In genomic region chr17:73120545-73120944, GRCm38 (mm10) we compare ENCODE assay signal across 20 mouse cellular contexts. TPM values are rescaled to one million over a fixed set of nuclear protein-coding genes. Genes with fewer than 3 reads are reported as not detected.
DNase-seq lines count a peak whose midpoint lies in the region; ATAC-seq and TF ChIP-seq lines count a peak whose summit lies in the region.
"Had no signal": no experiment of that assay in that cellular context is flagged by ENCODE, and none has a peak within 500 bp of the region (broad histone marks: within the 10 kb centered on the region; RNA-seq: fewer than 3 reads in every experiment).

No protein-coding gene starts in this region.

- no peak overlapping the region for H3K9ac ChIP-seq in intestine, embryonic 14.5 days (ENCODE audit: low read length)
- H3K9ac ChIP-seq in intestine, postnatal 0 days (ENCODE audit: low read depth, low read length) = no peak overlapping the region
- no peak overlapping the region for H3K9ac ChIP-seq in lung, embryonic 16.5 days (ENCODE audit: low read length)
- H3K9ac ChIP-seq in forebrain, embryonic 16.5 days (replicated peaks; ENCODE audit: low read depth, low read length) = no peak overlapping the region
- H3K9ac ChIP-seq in stomach, embryonic 16.5 days (ENCODE audit: low read length) = no peak overlapping the region
- H3K9ac ChIP-seq: hindbrain, embryonic 14.5 days; limb, embryonic 12.5 days; liver, embryonic 14.5 days; midbrain, embryonic 13.5 days had no signal

- peak overlapping the region; percentile 69 for H3K27ac ChIP-seq in intestine, embryonic 14.5 days (ENCODE audit: low read depth)
- no peak overlapping the region; the same call in 1 of the 2 replicates for H3K27ac ChIP-seq in intestine, postnatal 0 days (ENCODE audit: low read depth, low read length)
- H3K27ac ChIP-seq in lung, embryonic 16.5 days (ENCODE audit: low read length) = peak overlapping the region; percentile 74; the same call in 1 of the 2 replicates
- H3K27ac ChIP-seq in forebrain, embryonic 16.5 days (ENCODE audit: low read length) = no peak overlapping the region
- peak overlapping the region; percentile 28; the same call in 1 of the 2 replicates for H3K27ac ChIP-seq in stomach, embryonic 16.5 days (ENCODE audit: low read length)
- H3K27ac ChIP-seq: heart, embryonic 10.5 days; hindbrain, embryonic 14.5 days; left cerebral cortex, adult 2 months; limb, embryonic 12.5 days; liver, embryonic 14.5 days; midbrain, embryonic 13.5 days had no signal

- TF ChIP-seq POLR2A in lung, adult 2 months (IDR thresholded peaks at IDR 0.05; ENCODE audit: borderline replicate concordance, extremely low read depth, low read depth, low read length) = no peak

- H3K9me3 ChIP-seq in intestine, embryonic 14.5 days (ENCODE audit: control insufficient read depth, low read length) = no peaks in the 10 kb centered on the region
- H3K9me3 ChIP-seq in intestine, postnatal 0 days (ENCODE audit: control insufficient read depth) = no peaks in the 10 kb centered on the region
- H3K9me3 ChIP-seq in lung, embryonic 16.5 days (ENCODE audit: control insufficient read depth, low read length) = no peaks in the 10 kb centered on the region
- H3K9me3 ChIP-seq in forebrain, embryonic 16.5 days (ENCODE audit: control insufficient read depth, low read length) = no peaks in the 10 kb centered on the region
- H3K9me3 ChIP-seq in stomach, embryonic 16.5 days (replicated peaks; ENCODE audit: control insufficient read depth, low read length) = no peaks in the 10 kb centered on the region
- H3K9me3 ChIP-seq: heart, embryonic 10.5 days; limb, embryonic 12.5 days; midbrain, embryonic 13.5 days had no signal

- 0 out of 2 replicates have a peak, but pooled peaks cover 7% of the 10 kb centered on the region for H3K4me1 ChIP-seq in intestine, embryonic 14.5 days (replicated peaks; ENCODE audit: control insufficient read depth, insufficient read depth, low read length)
- H3K4me1 ChIP-seq in intestine, postnatal 0 days (replicated peaks; ENCODE audit: control insufficient read depth, insufficient read depth, low read length) = no peaks in the 10 kb centered on the region; the same call in 1 of the 2 replicates
- no peaks in the 10 kb centered on the region; the same call in 1 of the 2 replicates for H3K4me1 ChIP-seq in lung, embryonic 16.5 days (replicated peaks; ENCODE audit: control insufficient read depth, insufficient read depth, low read length)
- H3K4me1 ChIP-seq in lung, adult 2 months (ENCODE audit: control insufficient read depth, insufficient read depth, low read length) = no peaks in the 10 kb centered on the region; the same call in 1 of the 2 replicates
- H3K4me1 ChIP-seq in forebrain, embryonic 16.5 days (replicated peaks; ENCODE audit: control insufficient read depth, insufficient read depth, low read length) = no peaks in the 10 kb centered on the region
- no peaks in the 10 kb centered on the region for H3K4me1 ChIP-seq in stomach, embryonic 16.5 days (ENCODE audit: control insufficient read depth, insufficient read depth, low read length)
- H3K4me1 ChIP-seq: limb, embryonic 12.5 days; midbrain, embryonic 13.5 days had no signal

- ATAC-seq in intestine, embryonic 14.5 days (replicated peaks; ENCODE audit: low FRiP score, low TSS enrichment, low read depth) = no peak
- ATAC-seq in intestine, postnatal 0 days = no peak
- ATAC-seq in lung, embryonic 16.5 days (ENCODE audit: low read depth) = peak; percentile 85
- peak; percentile 84 for ATAC-seq in forebrain, embryonic 16.5 days
- no peak for ATAC-seq in stomach, embryonic 16.5 days (ENCODE audit: insufficient read depth, low FRiP score)
- ATAC-seq: midbrain, embryonic 13.5 days had no signal

- H3K4me2 ChIP-seq in intestine, embryonic 14.5 days (ENCODE audit: low read length) = no peak overlapping the region
- no peak overlapping the region for H3K4me2 ChIP-seq in intestine, postnatal 0 days (replicated peaks; ENCODE audit: low read depth)
- H3K4me2 ChIP-seq in lung, embryonic 16.5 days (ENCODE audit: low read depth, low read length) = no peak overlapping the region
- H3K4me2 ChIP-seq in forebrain, embryonic 16.5 days (ENCODE audit: low read length) = no peak overlapping the region
- H3K4me2 ChIP-seq in stomach, embryonic 16.5 days (ENCODE audit: low read depth, low read length) = no peak overlapping the region
- H3K4me2 ChIP-seq: hindbrain, embryonic 14.5 days; limb, embryonic 12.5 days; midbrain, embryonic 13.5 days had no signal

- 47% methylated on average over 5 of the region's 5 CpGs for WGBS in intestine, embryonic 14.5 days
- 64% methylated on average over 5 of the region's 5 CpGs for WGBS in intestine, postnatal 0 days
- WGBS in lung, embryonic 16.5 days = 45% methylated on average over 5 of the region's 5 CpGs
- WGBS in lung, adult 2 months = 67% methylated on average over 5 of the region's 5 CpGs
- 66% methylated on average over 5 of the region's 5 CpGs for WGBS in forebrain, embryonic 16.5 days
- 45% methylated on average over 5 of the region's 5 CpGs for WGBS in stomach, embryonic 16.5 days

- no peak for TF ChIP-seq CTCF in intestine, postnatal 0 days (IDR thresholded peaks at IDR 0.05; ENCODE audit: low read depth)
- no peak for TF ChIP-seq CTCF in lung, adult 2 months (IDR thresholded peaks at IDR 0.05; ENCODE audit: insufficient read depth, low read length)

- H3K36me3 ChIP-seq in intestine, embryonic 14.5 days (ENCODE audit: control insufficient read depth, insufficient read depth, low read length) = no peaks in the 10 kb centered on the region
- H3K36me3 ChIP-seq in intestine, postnatal 0 days (ENCODE audit: control insufficient read depth, insufficient read depth) = no peaks in the 10 kb centered on the region
- no peaks in the 10 kb centered on the region for H3K36me3 ChIP-seq in lung, embryonic 16.5 days (ENCODE audit: control insufficient read depth, insufficient read depth, low read length)
- H3K36me3 ChIP-seq in forebrain, embryonic 16.5 days (ENCODE audit: control insufficient read depth, insufficient read depth) = no peaks in the 10 kb centered on the region
- no peaks in the 10 kb centered on the region for H3K36me3 ChIP-seq in stomach, embryonic 16.5 days (ENCODE audit: control insufficient read depth, insufficient read depth, low read length)
- H3K36me3 ChIP-seq: limb, embryonic 12.5 days; midbrain, embryonic 13.5 days had no signal

- DNase-seq in intestine, embryonic 14.5 days (ENCODE audit: low spot score) = no peak
- DNase-seq in lung, adult 2 months = no peak
- no peak for DNase-seq in left cerebral cortex, adult 8-10 months (ENCODE audit: low spot score in 2 of 2)
- DNase-seq: adrenal gland, postnatal 25 days; cerebellum, adult 9-11 months; gastrocnemius, postnatal 36 days; heart, postnatal 14 days; kidney, adult 18-20 months; kidney, postnatal 25 days; thymus, postnatal 14 days had no signal

- no peak overlapping the region for H3K4me3 ChIP-seq in intestine, embryonic 14.5 days (ENCODE audit: low read depth, low read length)
- H3K4me3 ChIP-seq in intestine, postnatal 0 days (ENCODE audit: low read depth, low read length) = no peak overlapping the region
- H3K4me3 ChIP-seq in lung, embryonic 16.5 days (ENCODE audit: low read length) = no peak overlapping the region
- no peak overlapping the region for H3K4me3 ChIP-seq in lung, adult 2 months (replicated peaks; ENCODE audit: extremely low read depth, low read depth, low read length)
- no peak overlapping the region for H3K4me3 ChIP-seq in forebrain, embryonic 16.5 days (replicated peaks; ENCODE audit: low read length)
- no peak overlapping the region for H3K4me3 ChIP-seq in stomach, embryonic 16.5 days (replicated peaks; ENCODE audit: low read length)
- H3K4me3 ChIP-seq: heart, embryonic 10.5 days; left cerebral cortex, adult 2 months; limb, embryonic 12.5 days; midbrain, embryonic 13.5 days had no signal

- no peaks in the 10 kb centered on the region for H3K27me3 ChIP-seq in intestine, embryonic 14.5 days (replicated peaks; ENCODE audit: control insufficient read depth, insufficient read depth, low read length)
- no peaks in the 10 kb centered on the region for H3K27me3 ChIP-seq in intestine, postnatal 0 days (replicated peaks; ENCODE audit: control insufficient read depth, insufficient read depth, low read length)
- H3K27me3 ChIP-seq in lung, embryonic 16.5 days (ENCODE audit: control insufficient read depth, insufficient read depth, low read depth, low read length) = no peaks in the 10 kb centered on the region
- no peaks in the 10 kb centered on the region for H3K27me3 ChIP-seq in forebrain, embryonic 16.5 days (replicated peaks; ENCODE audit: control insufficient read depth, insufficient read depth, low read length)
- no peaks in the 10 kb centered on the region for H3K27me3 ChIP-seq in stomach, embryonic 16.5 days (ENCODE audit: control insufficient read depth, insufficient read depth, low read length)
- H3K27me3 ChIP-seq: limb, embryonic 12.5 days; midbrain, embryonic 13.5 days had no signal

RNA-seq across cellular contexts. Expression of gene Lclat1, which starts 12.8 kb away (rescaled TPM):
- 29.2 and 34.6 TPM in 2 replicates for polyA plus RNA-seq in intestine, embryonic 14.5 days (2014; fragmentation: Nextera tagmentation; extraction: Ambion mirVana)
- polyA plus RNA-seq in intestine, postnatal 0 days (2015; fragmentation: Nextera tagmentation; extraction: Ambion mirVana) = 21.0 and 24.3 TPM in 2 replicates
- polyA plus RNA-seq in lung, embryonic 16.5 days (2015; fragmentation: Nextera tagmentation; extraction: Ambion mirVana) = 17.1 and 20.5 TPM in 2 replicates
- 9.4 and 22.8 TPM in 2 replicates for polyA plus RNA-seq in lung, adult 2 months (2012; rRNA removed)
- polyA plus RNA-seq in forebrain, embryonic 16.5 days (2015; fragmentation: Nextera tagmentation; extraction: Ambion mirVana) = 9.6 and 9.8 TPM in 2 replicates
- 14.5 and 15.1 TPM in 2 replicates for polyA plus RNA-seq in stomach, embryonic 16.5 days (2015; fragmentation: Nextera tagmentation; extraction: Ambion mirVana)
- 10 to 100 TPM; 34.4 to 39.2 (median 36.5) TPM for total RNA-seq in left cerebral cortex, adult 8-10 months (2022)

Comparison
In these comparisons a context has a peak if more than half of its experiments do, and no peak if none do; other contexts are left out.
1. H3K27ac ChIP-seq: peak in intestine, embryonic 14.5 days (single experiment), lung, embryonic 16.5 days (single experiment) and stomach, embryonic 16.5 days (single experiment); none in intestine, postnatal 0 days (single experiment) and forebrain, embryonic 16.5 days (single experiment).
2. ATAC-seq: peak in lung, embryonic 16.5 days (single experiment) and forebrain, embryonic 16.5 days (single experiment); none in intestine, embryonic 14.5 days (single experiment), intestine, postnatal 0 days (single experiment) and stomach, embryonic 16.5 days (single experiment).